ENCODE assay signal across 9 mouse cellular contexts in genomic region chr3:123138274-123139003, GRCm38 (mm10).
DNase-seq lines count a peak whose midpoint lies in the region; ATAC-seq and TF ChIP-seq lines count a peak whose summit lies in the region.
"Had no signal": no experiment of that assay in that cellular context is flagged by ENCODE, and none has a peak within 500 bp of the region (broad histone marks: within the 10 kb centered on the region; RNA-seq: fewer than 3 reads in every experiment).

No protein-coding gene starts in this region.

- H3K79me3 ChIP-seq in C2C12 (ENCODE audit: low read depth): no peaks in the 10 kb centered on the region

- H3K36me3 ChIP-seq in heart, embryonic 10.5 days: no peaks in the 10 kb centered on the region
- H3K36me3 ChIP-seq in C2C12 (ENCODE audit: control insufficient read depth, insufficient read depth): no peaks in the 10 kb centered on the region
- H3K36me3 ChIP-seq in kidney, embryonic 16.5 days (ENCODE audit: insufficient read depth, low read length): no peaks in the 10 kb centered on the region
- H3K36me3 ChIP-seq in stomach, embryonic 15.5 days: no peaks in the 10 kb centered on the region

- H3K27me3 ChIP-seq in heart, embryonic 10.5 days (ENCODE audit: insufficient read depth, poor library complexity, severe bottlenecking): no peaks in the 10 kb centered on the region
- H3K27me3 ChIP-seq in C2C12 (ENCODE audit: control insufficient read depth, insufficient read depth, insufficient read length): no peaks in the 10 kb centered on the region
- no peaks in the 10 kb centered on the region for H3K27me3 ChIP-seq in kidney, embryonic 16.5 days (ENCODE audit: insufficient read depth, low read length)
- no peaks in the 10 kb centered on the region for H3K27me3 ChIP-seq in stomach, embryonic 15.5 days (replicated peaks)
- H3K27me3 ChIP-seq: CH12.LX had no signal

- H3ac ChIP-seq in C2C12 (ENCODE audit: control insufficient read depth, insufficient read length, low read depth): no peak overlapping the region

- TF ChIP-seq CTCF in C2C12 (IDR thresholded peaks at IDR 0.05; ENCODE audit: control insufficient read depth, insufficient read depth, insufficient read length): no peak

- peak; percentile 73; the same call in 1 of the 2 replicates for ATAC-seq in kidney, embryonic 16.5 days (ENCODE audit: low FRiP score, low TSS enrichment)
- ATAC-seq in stomach, embryonic 15.5 days (ENCODE audit: insufficient read depth, low FRiP score, low read depth): no peak; the same call in 1 of the 2 replicates

- H3K9ac ChIP-seq in kidney, embryonic 16.5 days (replicated peaks; ENCODE audit: low read length): no peak overlapping the region
- H3K9ac ChIP-seq in stomach, embryonic 15.5 days: no peak overlapping the region

- H3K4me1 ChIP-seq in heart, embryonic 10.5 days: peaks cover 17% of the 10 kb centered on the region
- 0 out of 2 replicates have a peak, but pooled peaks cover 4% of the 10 kb centered on the region for H3K4me1 ChIP-seq in kidney, embryonic 16.5 days (ENCODE audit: insufficient read depth, low read length)
- no peaks in the 10 kb centered on the region; the same call in 1 of the 2 replicates for H3K4me1 ChIP-seq in stomach, embryonic 15.5 days

- WGBS in heart, embryonic 10.5 days: 76% methylated on average over 6 of the region's 6 CpGs
- WGBS in kidney, embryonic 16.5 days: 43% methylated on average over 6 of the region's 6 CpGs
- 34% methylated on average over 6 of the region's 6 CpGs for WGBS in stomach, embryonic 15.5 days

- no peak overlapping the region for H3K4me2 ChIP-seq in kidney, embryonic 16.5 days (replicated peaks; ENCODE audit: low read depth, low read length)
- H3K4me2 ChIP-seq in stomach, embryonic 15.5 days: 0 out of 2 replicates have a peak overlapping the region, but pooled peaks have one; percentile 9

- no peak overlapping the region for H3K27ac ChIP-seq in heart, embryonic 10.5 days
- H3K27ac ChIP-seq in kidney, embryonic 16.5 days (ENCODE audit: low read length): peak overlapping the region; percentile 82; the same call in 1 of the 2 replicates
- H3K27ac ChIP-seq in stomach, embryonic 15.5 days: peak overlapping the region; percentile 72

- H3K79me2 ChIP-seq in C2C12 (ENCODE audit: control insufficient read depth, insufficient read depth): no peaks in the 10 kb centered on the region

- H3K4me3 ChIP-seq in heart, embryonic 10.5 days: no peak overlapping the region
- H3K4me3 ChIP-seq in C2C12 (ENCODE audit: insufficient read depth, poor library complexity, severe bottlenecking): no peak overlapping the region
- no peak overlapping the region for H3K4me3 ChIP-seq in kidney, embryonic 16.5 days (ENCODE audit: low read length)
- H3K4me3 ChIP-seq in stomach, embryonic 15.5 days (replicated peaks): no peak overlapping the region

- H3K9me3 ChIP-seq in heart, embryonic 10.5 days: no peaks in the 10 kb centered on the region
- no peaks in the 10 kb centered on the region for H3K9me3 ChIP-seq in kidney, embryonic 16.5 days (ENCODE audit: low read length)
- no peaks in the 10 kb centered on the region for H3K9me3 ChIP-seq in stomach, embryonic 15.5 days

- DNase-seq in heart, adult 11 months: peak; percentile 99
- DNase-seq in heart, embryonic 10.5 days (ENCODE audit: low spot score): no peak
- peak; percentile 80 for DNase-seq in gastrocnemius, postnatal 10 days
- DNase-seq in layer of hippocampus, postnatal 14 days (ENCODE audit: low spot score in 2 of 2): no peak
- DNase-seq in thymus, postnatal 4 days: no peak

TF ChIP-seq in C2C12, 6 proteins besides CTCF, POLR2A, EP300 and RAD21:
- no peak for TF ChIP-seq MAX (IDR thresholded peaks at IDR 0.05)
- peak; percentile 8 for TF ChIP-seq USF1 (IDR thresholded peaks at IDR 0.05; ENCODE audit: low read depth)

Comparison
In these comparisons a context has a peak if more than half of its experiments do, and no peak if none do; other contexts are left out.
1. DNase-seq: peak in heart, adult 11 months (single experiment) and gastrocnemius, postnatal 10 days (single experiment); none in heart, embryonic 10.5 days (single experiment), layer of hippocampus, postnatal 14 days (0 of 2) and thymus, postnatal 4 days (single experiment).